Mouse (Mus musculus) CD4-positive naive resting alpha-beta T cell, adult 76 days (primary cell): ENCODE results near the gene Olfr1188. TPM values are rescaled to one million over a fixed set of nuclear protein-coding genes. Genes with fewer than 3 reads are reported as not detected.

Source experiments
- total RNA-seq: library from RNA; stranded (reverse); gene quantifications from one replicate; pipeline ENCODE4 v1.2.4, GENCODE M21; 2023

Olfr1188 gene
- total RNA-seq = not detected

GRCm38 (mm10) chr2:88556635-88557034, at the start of gene Olfr1188:
Gene Olfr1188 (plus strand): TSS chr2:88556935.

GRCm38 (mm10) chr2:88518251-88518650, 38.5 kb upstream of the Olfr1188 start, which contains the start of gene Olfr1186:
Gene Olfr1186 (plus strand): TSS chr2:88518551.

DNA sequence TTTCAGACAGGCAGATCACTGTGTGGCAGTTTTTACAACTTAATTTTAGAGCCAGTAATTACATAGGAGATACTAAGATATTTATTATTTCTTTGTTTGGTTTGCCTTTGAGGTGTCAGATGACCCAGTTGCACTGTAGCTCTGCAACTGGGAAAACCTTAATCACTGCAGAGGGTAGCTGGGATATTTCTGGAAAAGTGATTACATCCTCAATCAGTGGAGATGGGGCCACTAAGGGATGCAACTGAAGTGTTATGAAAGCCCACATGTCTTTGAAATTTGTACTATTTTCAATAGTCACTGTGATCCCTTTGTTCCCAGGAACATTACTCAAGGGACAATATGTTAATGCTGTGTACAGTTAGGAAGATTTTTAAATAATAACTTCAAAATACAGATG, 29.4 kb downstream of the Olfr1188 start, which contains the start of gene Olfr1189:
TSS of gene Olfr1189 (plus strand) at position 301 of the 400 bp plus-strand sequence.

Other genes starting within 250 kb of the Olfr1188 start
- gene Olfr1174-ps, start 241.8 kb upstream of the Olfr1188 start, total RNA-seq = not detected
- gene Olfr1175-ps, start 229.7 kb upstream of the Olfr1188 start, total RNA-seq = not detected
- gene Olfr1176, start 220.2 kb upstream of the Olfr1188 start, total RNA-seq = not detected
- not detected for gene Olfr1177-ps, start 210.4 kb upstream of the Olfr1188 start, total RNA-seq
- gene Olfr1178, start 169.9 kb upstream of the Olfr1188 start, total RNA-seq = not detected
- gene Olfr1179, start 150.5 kb upstream of the Olfr1188 start, total RNA-seq = not detected
- not detected for gene Olfr1180, start 137.8 kb upstream of the Olfr1188 start, total RNA-seq
- gene Olfr1181, start 130.8 kb upstream of the Olfr1188 start, total RNA-seq = not detected
- gene Gm13757, start 107.8 kb upstream of the Olfr1188 start, total RNA-seq = not detected
- not detected for gene Olfr1183, start 102.1 kb upstream of the Olfr1188 start, total RNA-seq
- gene Olfr1184, start 73.3 kb upstream of the Olfr1188 start, total RNA-seq = not detected
- not detected for gene Olfr1185-ps1, start 63.6 kb upstream of the Olfr1188 start, total RNA-seq
- gene Olfr1186, start 38.4 kb upstream of the Olfr1188 start, total RNA-seq = not detected
- not detected for gene Olfr1189, start 29.5 kb downstream of the Olfr1188 start, total RNA-seq
- not detected for gene Olfr1191-ps1, start 83.6 kb downstream of the Olfr1188 start, total RNA-seq
- not detected for gene Olfr1192-ps1, start 91.6 kb downstream of the Olfr1188 start, total RNA-seq
- not detected for gene Olfr1193, start 118.7 kb downstream of the Olfr1188 start, total RNA-seq
- gene Olfr1195, start 132.3 kb downstream of the Olfr1188 start, total RNA-seq = not detected
- gene Olfr1196, start 147.7 kb downstream of the Olfr1188 start, total RNA-seq = not detected
- not detected for gene Olfr1197, start 175.4 kb downstream of the Olfr1188 start, total RNA-seq
- gene Olfr1198, start 194.4 kb downstream of the Olfr1188 start, total RNA-seq = not detected
- not detected for gene Olfr1199, start 203.5 kb downstream of the Olfr1188 start, total RNA-seq
- not detected for gene Olfr1200, start 213.6 kb downstream of the Olfr1188 start, total RNA-seq
- gene Olfr1201, start 236.1 kb downstream of the Olfr1188 start, total RNA-seq = not detected